Mouse (Mus musculus): ENCODE data around the gene Elof1. TPM values are rescaled to one million over a fixed set of nuclear protein-coding genes. Genes with fewer than 3 reads are reported as not detected.

Elof1 gene
- polyA plus RNA-seq, 1 experiment from 2014 or later, result 223 TPM

DNA sequence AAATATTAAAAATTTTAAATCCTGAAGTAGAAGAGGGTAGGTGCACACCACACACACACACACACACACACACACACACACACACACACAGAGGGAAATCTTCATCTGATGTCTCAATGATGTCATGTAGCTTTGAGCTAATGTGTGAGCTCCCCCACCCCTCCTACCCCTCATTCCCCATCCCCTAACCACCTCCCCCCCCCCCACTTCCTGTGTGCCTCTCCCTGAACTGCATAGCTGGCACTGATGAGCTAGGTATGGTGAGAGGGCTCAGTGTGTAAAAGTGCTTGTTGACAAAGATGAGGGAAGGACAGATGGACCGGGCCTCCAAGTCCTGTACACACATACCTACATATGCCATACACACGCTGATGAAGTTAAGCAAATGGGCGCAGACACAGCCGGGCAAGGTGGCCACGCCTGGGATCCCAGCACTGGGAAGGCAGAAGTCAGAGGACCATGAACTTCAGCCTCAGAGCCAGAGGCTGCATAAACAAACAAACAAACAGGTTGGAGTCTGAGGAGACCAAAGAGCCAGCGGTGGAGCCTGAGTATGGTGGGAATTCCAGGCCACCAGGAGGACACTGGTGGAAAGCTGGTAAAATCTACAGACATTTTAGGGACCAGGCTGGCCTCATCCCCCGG, 17.4 kb upstream of the Elof1 start:
- no peak for DNase-seq (ENCODE audit: low spot score)
- Histone ChIP-seq H3K4me3 (ENCODE audit: low read depth, low read length) (no peak overlapping the region; the same call in 1 of the 2 replicates), H3K36me3 (ENCODE audit: control insufficient read depth, insufficient read depth, low read length) (no peaks in the 10 kb centered on the region), H3K9me3 (ENCODE audit: control insufficient read depth, low read length) (no peaks in the 10 kb centered on the region), H3K9ac (ENCODE audit: low read length) (no peak overlapping the region), H3K27ac (replicated peaks; ENCODE audit: low read depth, low read length) (no peak overlapping the region), H3K4me1 (ENCODE audit: control insufficient read depth, insufficient read depth, low read length) (peaks cover 8% of the 10 kb centered on the region; the same call in 1 of the 2 replicates), H3K4me2 (ENCODE audit: low read depth, severe bottlenecking) (no peak overlapping the region), H3K27me3 (ENCODE audit: control insufficient read depth, insufficient read depth, low read length) (peaks cover 2% of the 10 kb centered on the region; the same call in 1 of the 2 replicates)
- ATAC-seq (ENCODE audit: insufficient number of reproducible peaks, low FRiP score, low TSS enrichment, low read depth), result no peak
- 74% methylated on average over 7 of the region's 7 CpGs for WGBS

DNA sequence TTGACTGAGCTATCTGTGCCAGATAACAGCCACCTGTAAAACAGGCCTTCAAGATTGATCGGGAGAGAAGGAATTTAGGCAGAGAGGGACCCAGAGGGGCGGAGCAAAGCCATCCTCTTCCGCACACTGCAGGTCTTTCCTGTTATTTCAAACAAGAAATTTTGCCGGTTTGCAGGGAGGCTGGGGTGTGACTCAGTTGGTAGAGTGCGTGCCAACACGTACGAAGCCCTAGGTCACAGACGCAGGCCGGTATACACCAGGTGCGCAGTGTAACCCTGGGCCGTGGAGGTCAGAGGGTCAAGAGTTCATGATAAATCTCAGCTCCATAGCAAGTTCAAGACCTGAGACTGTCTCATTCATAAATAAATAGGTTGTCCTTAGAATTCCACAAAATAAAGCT, 15.2 kb upstream of the Elof1 start:
- ATAC-seq (ENCODE audit: insufficient number of reproducible peaks, low FRiP score, low TSS enrichment, low read depth) (no peak), DNase-seq (ENCODE audit: low spot score) (no peak)
- Histone ChIP-seq H3K27ac (replicated peaks; ENCODE audit: low read depth, low read length) (no peak overlapping the region), H3K4me2 (ENCODE audit: low read depth, severe bottlenecking) (peak overlapping the region; percentile 63), H3K27me3 (ENCODE audit: control insufficient read depth, insufficient read depth, low read length) (peaks cover 2% of the 10 kb centered on the region; the same call in 1 of the 2 replicates), H3K36me3 (ENCODE audit: control insufficient read depth, insufficient read depth, low read length) (no peaks in the 10 kb centered on the region), H3K9me3 (ENCODE audit: control insufficient read depth, low read length) (no peaks in the 10 kb centered on the region), H3K4me1 (ENCODE audit: control insufficient read depth, insufficient read depth, low read length) (peaks cover 8% of the 10 kb centered on the region; the same call in 1 of the 2 replicates), H3K4me3 (ENCODE audit: low read depth, low read length) (no peak overlapping the region), H3K9ac (ENCODE audit: low read length) (no peak overlapping the region)
- 42% methylated on average over 11 of the region's 11 CpGs for WGBS

DNA sequence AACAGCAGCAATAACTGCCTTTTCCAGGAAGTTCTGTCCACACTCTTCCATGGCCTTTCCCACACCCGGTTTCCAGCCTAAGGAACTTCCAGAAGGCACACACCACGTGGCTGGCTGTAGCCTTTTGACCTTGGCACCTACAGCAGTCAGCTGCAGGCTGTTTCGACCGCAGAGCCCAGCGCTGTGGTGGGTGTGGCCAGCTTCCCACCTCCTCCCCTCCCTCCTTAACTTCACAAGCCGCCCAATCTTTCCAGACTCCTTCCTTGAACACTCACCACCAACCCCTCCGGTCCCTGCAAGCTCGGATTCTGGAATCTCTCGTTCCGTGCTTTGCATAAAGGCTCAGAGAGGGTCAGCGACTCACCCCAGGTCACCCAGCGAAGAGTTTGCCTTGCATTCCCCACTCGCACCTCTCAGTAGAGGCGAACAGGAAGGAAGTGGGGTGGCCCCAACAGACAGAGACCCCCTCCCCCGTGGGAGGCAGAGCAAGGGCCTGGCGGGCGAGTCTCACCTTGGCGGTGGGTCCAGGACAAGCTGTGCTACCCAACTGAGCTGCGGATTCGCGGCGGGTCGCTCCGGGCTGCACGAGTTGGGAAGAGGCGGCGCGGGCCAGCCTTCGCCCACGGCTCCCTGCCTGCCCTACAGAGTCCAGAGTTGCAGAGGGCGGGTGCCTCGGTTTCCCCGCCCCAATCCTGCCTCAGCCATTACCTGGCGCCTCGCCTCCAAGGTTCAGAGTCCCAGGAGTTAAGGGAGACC, 14.4 kb upstream of the Elof1 start:
- Histone ChIP-seq H3K9me3 (ENCODE audit: control insufficient read depth, low read length) (no peaks in the 10 kb centered on the region), H3K4me1 (ENCODE audit: control insufficient read depth, insufficient read depth, low read length) (peaks cover 8% of the 10 kb centered on the region; the same call in 1 of the 2 replicates), H3K27me3 (ENCODE audit: control insufficient read depth, insufficient read depth, low read length) (peaks cover 2% of the 10 kb centered on the region; the same call in 1 of the 2 replicates), H3K27ac (replicated peaks; ENCODE audit: low read depth, low read length) (no peak overlapping the region), H3K36me3 (ENCODE audit: control insufficient read depth, insufficient read depth, low read length) (no peaks in the 10 kb centered on the region), H3K4me3 (ENCODE audit: low read depth, low read length) (peak overlapping the region; percentile 26), H3K9ac (ENCODE audit: low read length) (peak overlapping the region; percentile 50; the same call in 1 of the 2 replicates), H3K4me2 (ENCODE audit: low read depth, severe bottlenecking) (peak overlapping the region; percentile 63)
- WGBS, result 3% methylated on average over 31 of the region's 35 CpGs
- ATAC-seq (ENCODE audit: insufficient number of reproducible peaks, low FRiP score, low TSS enrichment, low read depth), result peak; percentile 56; the same call in 1 of the 2 replicates
- peak; percentile 71 for DNase-seq (ENCODE audit: low spot score)

DNA sequence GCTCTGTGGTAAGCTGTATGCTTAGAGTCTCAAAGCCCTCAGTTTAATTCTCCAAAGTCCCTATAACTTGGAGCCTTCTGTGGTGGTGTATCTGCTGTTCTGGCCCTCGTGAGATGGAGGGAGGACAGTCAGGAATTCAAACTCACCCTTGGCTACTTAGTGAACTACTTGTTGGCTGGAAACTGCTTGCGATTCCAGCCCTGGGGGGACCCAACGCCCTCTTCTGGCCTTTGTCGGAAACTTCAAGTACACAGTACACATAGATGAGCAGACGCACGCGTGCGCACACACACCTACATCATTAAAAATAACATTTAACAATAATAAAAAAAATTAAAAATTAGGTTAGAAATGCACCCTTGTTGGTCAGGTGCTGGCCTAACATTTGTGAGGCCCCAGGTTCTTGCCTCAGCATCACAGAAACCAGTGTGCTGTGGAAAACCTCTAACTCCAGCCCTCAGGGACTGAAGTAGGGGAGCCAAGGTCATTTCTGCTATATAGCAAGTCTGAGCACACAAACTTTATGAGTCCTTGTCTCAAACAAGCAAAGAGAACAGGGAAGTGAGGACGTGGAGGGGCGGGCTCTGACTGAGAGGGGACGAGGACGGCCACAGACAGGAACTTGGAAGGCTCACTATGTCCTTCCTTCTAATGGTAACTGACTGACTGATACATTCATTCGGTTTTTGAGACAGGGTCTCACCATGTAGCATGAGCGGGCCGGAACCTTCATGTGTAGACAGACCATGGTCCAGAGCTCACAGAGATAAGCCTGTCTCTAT, 8.5 kb upstream of the Elof1 start:
- H3K27me3 ChIP-seq (ENCODE audit: control insufficient read depth, insufficient read depth, low read length), result no peaks in the 10 kb centered on the region
- H3K36me3 ChIP-seq (ENCODE audit: control insufficient read depth, insufficient read depth, low read length), result no peaks in the 10 kb centered on the region
- H3K4me3 ChIP-seq (ENCODE audit: low read depth, low read length), result no peak overlapping the region
- H3K9me3 ChIP-seq (ENCODE audit: control insufficient read depth, low read length), result no peaks in the 10 kb centered on the region
- H3K4me2 ChIP-seq (ENCODE audit: low read depth, severe bottlenecking), result no peak overlapping the region
- ATAC-seq (ENCODE audit: insufficient number of reproducible peaks, low FRiP score, low TSS enrichment, low read depth) (no peak), DNase-seq (ENCODE audit: low spot score) (no peak)
- H3K4me1 ChIP-seq (ENCODE audit: control insufficient read depth, insufficient read depth, low read length), result no peaks in the 10 kb centered on the region
- no peak overlapping the region for H3K9ac ChIP-seq (ENCODE audit: low read length)
- H3K27ac ChIP-seq (replicated peaks; ENCODE audit: low read depth, low read length), result no peak overlapping the region
- WGBS, result 88% methylated on average over 15 of the region's 15 CpGs

DNA sequence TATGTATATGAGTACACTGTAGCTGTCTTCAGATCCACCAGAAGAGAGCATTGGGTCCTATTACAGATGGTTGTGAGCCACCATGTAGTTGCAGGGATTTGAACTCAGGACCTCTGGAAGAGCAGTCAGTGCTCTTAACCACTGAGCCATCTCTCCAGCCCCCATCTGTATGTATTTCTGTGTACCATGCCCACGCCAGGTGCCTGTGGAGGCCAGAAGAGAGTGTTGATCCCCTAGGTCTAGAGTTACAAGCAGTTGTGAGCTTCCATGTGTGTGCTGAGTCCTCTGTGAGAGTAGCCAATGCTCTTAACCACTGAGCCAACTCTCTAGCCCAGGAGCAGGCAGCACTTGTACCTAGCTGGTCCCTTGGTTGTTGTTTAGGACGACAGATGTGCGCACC, 7.2 kb upstream of the Elof1 start:
- H3K36me3 ChIP-seq (ENCODE audit: control insufficient read depth, insufficient read depth, low read length), result no peaks in the 10 kb centered on the region
- DNase-seq (ENCODE audit: low spot score) (no peak), ATAC-seq (ENCODE audit: insufficient number of reproducible peaks, low FRiP score, low TSS enrichment, low read depth) (no peak)
- H3K9me3 ChIP-seq (ENCODE audit: control insufficient read depth, low read length), result no peaks in the 10 kb centered on the region
- no peak overlapping the region for H3K4me2 ChIP-seq (ENCODE audit: low read depth, severe bottlenecking)
- H3K9ac ChIP-seq (ENCODE audit: low read length), result no peak overlapping the region
- no peaks in the 10 kb centered on the region for H3K4me1 ChIP-seq (ENCODE audit: control insufficient read depth, insufficient read depth, low read length)
- 94% methylated on average over 3 of the region's 3 CpGs for WGBS
- no peak overlapping the region for H3K27ac ChIP-seq (replicated peaks; ENCODE audit: low read depth, low read length)
- no peaks in the 10 kb centered on the region for H3K27me3 ChIP-seq (ENCODE audit: control insufficient read depth, insufficient read depth, low read length)
- no peak overlapping the region for H3K4me3 ChIP-seq (ENCODE audit: low read depth, low read length)

DNA sequence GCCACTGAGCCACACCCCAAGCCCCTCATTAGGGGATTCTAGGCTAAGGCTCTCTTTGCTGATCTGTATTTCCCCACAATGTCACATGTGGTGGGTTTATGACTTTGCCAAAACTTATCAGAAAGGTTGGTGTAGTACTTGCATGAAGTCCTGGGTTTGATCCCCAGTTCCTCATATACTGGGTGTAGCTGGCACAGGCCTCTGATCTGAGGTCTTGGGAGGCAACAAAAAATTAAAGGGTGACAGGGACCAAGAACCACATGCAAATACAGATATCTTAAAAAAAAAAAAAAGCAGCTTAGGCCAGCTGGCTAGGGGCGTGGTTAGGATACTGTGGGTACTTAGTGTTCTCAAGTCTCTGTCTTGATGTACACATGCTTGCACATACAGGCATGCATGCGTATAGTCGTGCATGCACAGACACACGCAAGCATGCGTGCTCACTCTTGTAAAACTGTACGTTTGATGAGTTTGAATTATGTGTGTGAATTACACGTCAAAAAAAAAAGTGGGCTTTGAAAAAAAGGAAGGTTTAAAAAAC, 6.2 kb upstream of the Elof1 start:
- Histone ChIP-seq H3K4me2 (ENCODE audit: low read depth, severe bottlenecking) (no peak overlapping the region), H3K4me1 (ENCODE audit: control insufficient read depth, insufficient read depth, low read length) (no peaks in the 10 kb centered on the region), H3K27ac (replicated peaks; ENCODE audit: low read depth, low read length) (no peak overlapping the region), H3K36me3 (ENCODE audit: control insufficient read depth, insufficient read depth, low read length) (no peaks in the 10 kb centered on the region), H3K9me3 (ENCODE audit: control insufficient read depth, low read length) (no peaks in the 10 kb centered on the region), H3K4me3 (ENCODE audit: low read depth, low read length) (no peak overlapping the region), H3K27me3 (ENCODE audit: control insufficient read depth, insufficient read depth, low read length) (no peaks in the 10 kb centered on the region), H3K9ac (ENCODE audit: low read length) (no peak overlapping the region)
- 83% methylated on average over 7 of the region's 7 CpGs for WGBS
- DNase-seq (ENCODE audit: low spot score), result no peak
- ATAC-seq (ENCODE audit: insufficient number of reproducible peaks, low FRiP score, low TSS enrichment, low read depth), result no peak

DNA sequence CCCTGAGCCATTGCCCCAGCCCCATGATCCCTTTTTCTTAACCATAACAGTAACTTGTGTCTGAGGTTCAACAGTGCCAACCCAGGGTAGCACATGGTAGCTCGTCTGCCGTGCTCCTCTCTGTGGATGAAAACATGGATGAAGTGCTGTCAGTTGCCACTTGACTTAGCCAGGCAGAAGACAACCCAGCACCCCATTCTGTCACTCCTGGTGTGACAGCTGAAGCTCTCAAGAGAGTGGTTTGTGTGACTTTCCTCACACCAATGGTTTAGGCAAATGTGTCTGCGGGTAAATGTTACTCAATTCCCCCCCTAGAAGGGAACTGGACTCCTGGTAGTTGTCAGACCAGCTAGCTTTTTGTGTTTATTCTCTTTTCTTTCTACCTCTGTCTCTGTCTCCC, 5.0 kb upstream of the Elof1 start:
- H3K36me3 ChIP-seq (ENCODE audit: control insufficient read depth, insufficient read depth, low read length), result no peaks in the 10 kb centered on the region
- no peak overlapping the region for H3K4me3 ChIP-seq (ENCODE audit: low read depth, low read length)
- no peak for DNase-seq (ENCODE audit: low spot score)
- H3K4me2 ChIP-seq (ENCODE audit: low read depth, severe bottlenecking), result no peak overlapping the region
- H3K9me3 ChIP-seq (ENCODE audit: control insufficient read depth, low read length), result no peaks in the 10 kb centered on the region
- ATAC-seq (ENCODE audit: insufficient number of reproducible peaks, low FRiP score, low TSS enrichment, low read depth), result no peak
- H3K4me1 ChIP-seq (ENCODE audit: control insufficient read depth, insufficient read depth, low read length), result 0 out of 2 replicates have a peak, but pooled peaks cover 3% of the 10 kb centered on the region
- 79% methylated on average over 3 of the region's 3 CpGs for WGBS
- H3K27ac ChIP-seq (replicated peaks; ENCODE audit: low read depth, low read length), result no peak overlapping the region
- H3K9ac ChIP-seq (ENCODE audit: low read length), result no peak overlapping the region
- H3K27me3 ChIP-seq (ENCODE audit: control insufficient read depth, insufficient read depth, low read length), result no peaks in the 10 kb centered on the region

DNA sequence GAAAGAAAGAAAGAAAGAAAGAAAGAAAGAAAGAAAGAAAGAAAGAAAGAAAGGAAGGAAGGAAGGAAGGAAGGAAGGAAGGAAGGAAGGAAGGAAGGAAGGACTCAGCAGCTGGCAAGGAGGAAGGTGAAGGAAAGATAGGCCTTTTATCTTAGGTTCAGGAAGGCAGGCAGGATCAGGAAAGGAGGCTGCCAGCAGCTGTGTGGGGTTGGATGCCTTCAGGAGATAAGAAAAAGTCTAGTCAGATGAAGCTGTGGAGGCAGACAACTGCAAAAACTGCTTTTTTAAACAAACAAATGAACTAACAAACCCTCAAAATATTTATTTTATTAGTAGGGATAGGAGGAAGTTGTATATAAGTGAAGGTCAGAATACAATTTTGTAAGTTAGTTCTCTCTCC, 4.6 kb upstream of the Elof1 start:
- Histone ChIP-seq H3K9me3 (ENCODE audit: control insufficient read depth, low read length) (no peaks in the 10 kb centered on the region), H3K27ac (replicated peaks; ENCODE audit: low read depth, low read length) (no peak overlapping the region), H3K36me3 (ENCODE audit: control insufficient read depth, insufficient read depth, low read length) (no peaks in the 10 kb centered on the region), H3K4me3 (ENCODE audit: low read depth, low read length) (no peak overlapping the region), H3K4me2 (ENCODE audit: low read depth, severe bottlenecking) (no peak overlapping the region), H3K27me3 (ENCODE audit: control insufficient read depth, insufficient read depth, low read length) (no peaks in the 10 kb centered on the region), H3K4me1 (ENCODE audit: control insufficient read depth, insufficient read depth, low read length) (0 out of 2 replicates have a peak, but pooled peaks cover 3% of the 10 kb centered on the region), H3K9ac (ENCODE audit: low read length) (no peak overlapping the region)
- no peak for ATAC-seq (ENCODE audit: insufficient number of reproducible peaks, low FRiP score, low TSS enrichment, low read depth)
- no peak for DNase-seq (ENCODE audit: low spot score)

Measured in limb, embryonic 11.5 days (tissue).